Mouse (Mus musculus) midbrain, embryonic 11.5 days (tissue): Measurements from ENCODE around the gene Cyp2c65. TPM values are rescaled to one million over a fixed set of nuclear protein-coding genes. Genes with fewer than 3 reads are reported as not detected.
"Not testable (repeated sequence)": the region's sequence is repeated elsewhere in the genome, so short reads cannot be mapped to it uniquely, and the experiment has no call there.

Experiments used
- ATAC-seq: fragments of 200-750 bp; cut with Nextera tagmentation; 2 replicates; pipeline ENCODE4 v1.8.0; 2017; ENCODE audit warnings: moderate TSS enrichment, moderate library complexity; ENCODE audit not compliant: low FRiP score
- DNase-seq: peaks from one replicate; pipeline ENCODE4 v3.0.0; 2015; ENCODE audit warnings: low spot score; ENCODE audit errors: missing footprints
- H3K27ac ChIP-seq: fragments of 300-500 bp; sonication (generic); 2 replicates; pipeline ENCODE4 v1.5.1; 2014; ENCODE audit warnings: low read depth, low read length
- H3K27me3 ChIP-seq: fragments of 300-500 bp; sonication (generic); 2 replicates; pipeline ENCODE4 v1.6.1; 2014; ENCODE audit warnings: mild to moderate bottlenecking, low read length, moderate library complexity, mixed read lengths; ENCODE audit not compliant: control insufficient read depth, insufficient read depth
- H3K36me3 ChIP-seq: fragments of 300-500 bp; sonication (generic); 2 replicates; pipeline ENCODE4 v1.6.1; 2014; ENCODE audit warnings: mild to moderate bottlenecking, low read length, moderate library complexity, mixed read lengths; ENCODE audit not compliant: control insufficient read depth, insufficient read depth
- H3K4me1 ChIP-seq: fragments of 300-500 bp; sonication (generic); 2 replicates; pipeline ENCODE4 v1.6.1; 2014; ENCODE audit warnings: low read length; ENCODE audit not compliant: control insufficient read depth, insufficient read depth
- H3K4me2 ChIP-seq: fragments of 300-500 bp; sonication (generic); 2 replicates; pipeline ENCODE4 v1.6.1; 2014; ENCODE audit warnings: mild to moderate bottlenecking, moderate library complexity
- H3K4me3 ChIP-seq: fragments of 300-500 bp; sonication (generic); 2 replicates; pipeline ENCODE4 v1.5.1; 2014; ENCODE audit warnings: low read depth, low read length
- H3K9ac ChIP-seq: fragments of 300-500 bp; sonication (generic); 2 replicates; pipeline ENCODE4 v1.6.1; 2014; ENCODE audit warnings: low read length
- H3K9me3 ChIP-seq: fragments of 300-500 bp; sonication (generic); 2 replicates; pipeline ENCODE4 v1.6.1; 2016; ENCODE audit warnings: low read length; ENCODE audit not compliant: control insufficient read depth
- WGBS: fragments of 180-500 bp; shearing (Covaris S2); extraction: QIAGEN DNeasy Blood & Tissue Kit; methylation state at CpG from one replicate; pipeline ENCODE4 v1.1.7; 2014; 5-methylcytosine and 5-hydroxymethylcytosine counted together
- polyA plus RNA-seq: library from polyadenylated mRNA; unstranded; fragments of >200 nt; fragmentation: Nextera tagmentation; extraction: Ambion mirVana; gene quantifications from 2 replicates; pipeline ENCODE4 v1.2.1, GENCODE M21; 2014

Gene Cyp2c65
- polyA plus RNA-seq, result not detected in 2 replicates

- ATAC-seq, result no peak
- WGBS, result 69% methylated on average over 2 of the region's 2 CpGs
- Histone ChIP-seq H3K27me3 (no peaks in the 10 kb centered on the region), H3K27ac (no peak within 1 kb of the TSS), H3K4me1 (no peaks in the 10 kb centered on the region), H3K9ac (no peak within 1 kb of the TSS), H3K9me3 (no peaks in the 10 kb centered on the region), H3K36me3 (no peaks in the 10 kb centered on the region), H3K4me2 (no peak within 1 kb of the TSS), H3K4me3 (no peak within 1 kb of the TSS)
- no peak for DNase-seq
Observed at GRCm38 (mm10) chr19:39060719-39061118, at the start of gene Cyp2c65. TSS of gene Cyp2c65 (plus strand) at chr19:39061015.

- DNase-seq (no peak), ATAC-seq (no peak)
- Histone ChIP-seq H3K9ac (no peak overlapping the region), H3K9me3 (no peaks in the 10 kb centered on the region), H3K27me3 (no peaks in the 10 kb centered on the region), H3K36me3 (no peaks in the 10 kb centered on the region), H3K27ac (no peak overlapping the region), H3K4me2 (no peak overlapping the region), H3K4me3 (no peak overlapping the region), H3K4me1 (no peaks in the 10 kb centered on the region)
- WGBS, result 96% methylated on average over 1 of the region's 1 CpGs
Observed at GRCm38 (mm10) chr19:39057928-39058327, 2.9 kb upstream of the Cyp2c65 start.

- not testable (repeated sequence) for H3K4me2 ChIP-seq, H3K9ac ChIP-seq, ATAC-seq, H3K36me3 ChIP-seq, H3K27me3 ChIP-seq, H3K4me1 ChIP-seq, H3K27ac ChIP-seq, H3K4me3 ChIP-seq, H3K9me3 ChIP-seq, DNase-seq
- WGBS, result 64% methylated on average over 2 of the region's 2 CpGs
Observed at GRCm38 (mm10) chr19:39098779-39099178, 38.0 kb downstream of the Cyp2c65 start.

GRCm38 (mm10) chr19:39113644-39114043 is 52.8 kb downstream of the Cyp2c65 start, which contains the start of gene Cyp2c66:
TSS of gene Cyp2c66 (plus strand) at chr19:39113898.
- Histone ChIP-seq H3K4me2 (no peak within 1 kb of the TSS), H3K4me3 (no peak within 1 kb of the TSS), H3K27me3 (no peaks in the 10 kb centered on the region), H3K4me1 (no peaks in the 10 kb centered on the region), H3K27ac (no peak within 1 kb of the TSS), H3K9ac (no peak within 1 kb of the TSS), H3K36me3 (no peaks in the 10 kb centered on the region), H3K9me3 (no peaks in the 10 kb centered on the region)
- no peak for DNase-seq
- ATAC-seq, result no peak
- 79% methylated on average over 1 of the region's 1 CpGs for WGBS

Other genes starting within 250 kb of the Cyp2c65 start
- 10.5 and 13.0 TPM in 2 replicates for gene Noc3l, start 241.8 kb upstream of the Cyp2c65 start, polyA plus RNA-seq
- 3.3 TPM in 2 replicates for gene Tbc1d12, start 224.4 kb upstream of the Cyp2c65 start, polyA plus RNA-seq
- gene Hells, start 130.1 kb upstream of the Cyp2c65 start, polyA plus RNA-seq, result 94.3 and 95.7 TPM in 2 replicates
- gene Cyp2c55, start 54.0 kb upstream of the Cyp2c65 start, polyA plus RNA-seq, result 0.15 TPM in 1 of 2 replicates, not detected in the other
- not detected in 2 replicates for gene Cyp2c66, start 52.9 kb downstream of the Cyp2c65 start, polyA plus RNA-seq
- not detected in 2 replicates for gene Cyp2c29, start 208.4 kb downstream of the Cyp2c65 start, polyA plus RNA-seq